Mouse (Mus musculus) forebrain, embryonic 13.5 days (tissue): ENCODE data around the gene Fam98a. TPM values are rescaled to one million over a fixed set of nuclear protein-coding genes. Genes with fewer than 3 reads are reported as not detected.
A peak's percentile ranks its signal among the peaks of the same experiment; 100 is the strongest.

Experiments
- ATAC-seq: fragments of 200-750 bp; cut with Nextera tagmentation; 2 replicates; pipeline ENCODE4 v1.8.0; 2017
- H3K27ac ChIP-seq: fragments of 300-500 bp; sonication (generic); 2 replicates; pipeline ENCODE4 v1.5.1; 2015; ENCODE audit warnings: inconsistent platforms, mild to moderate bottlenecking, moderate library complexity
- H3K27me3 ChIP-seq: fragments of 300-500 bp; sonication (generic); 2 replicates; pipeline ENCODE4 v1.6.1; 2015; ENCODE audit warnings: mild to moderate bottlenecking, inconsistent platforms
- H3K36me3 ChIP-seq: fragments of 300-500 bp; sonication (generic); 2 replicates; pipeline ENCODE4 v1.6.1; 2015; ENCODE audit warnings: mild to moderate bottlenecking, inconsistent platforms; ENCODE audit not compliant: poor library complexity, severe bottlenecking
- H3K4me1 ChIP-seq: fragments of 300-500 bp; sonication (generic); 2 replicates; pipeline ENCODE4 v1.6.1; 2015; ENCODE audit warnings: inconsistent platforms
- H3K4me2 ChIP-seq: fragments of 300-500 bp; sonication (generic); 2 replicates; pipeline ENCODE4 v1.6.1; 2015; ENCODE audit warnings: inconsistent platforms, mild to moderate bottlenecking, moderate library complexity
- H3K4me3 ChIP-seq: fragments of 300-500 bp; sonication (generic); 2 replicates; pipeline ENCODE4 v1.5.1; 2015; ENCODE audit warnings: mild to moderate bottlenecking, inconsistent platforms
- H3K9ac ChIP-seq: fragments of 300-500 bp; sonication (generic); 2 replicates; pipeline ENCODE4 v1.6.1; 2015; ENCODE audit warnings: mild to moderate bottlenecking, inconsistent platforms
- H3K9me3 ChIP-seq: fragments of 300-500 bp; sonication (generic); replicated peaks from 2 replicates; pipeline ENCODE4 v1.6.1; 2016; ENCODE audit warnings: inconsistent platforms
- WGBS: fragments of 180-500 bp; shearing (Covaris S2); methylation state at CpG from one replicate; pipeline ENCODE4 v1.1.7; 2015; 5-methylcytosine and 5-hydroxymethylcytosine counted together
- polyA plus RNA-seq: library from polyadenylated mRNA; unstranded; fragments of >200 nt; fragmentation: Nextera tagmentation; extraction: Ambion mirVana; gene quantifications from 2 replicates; pipeline ENCODE4 v1.2.1, GENCODE M21; 2015

Fam98a gene
- polyA plus RNA-seq, result 30.9 and 31.9 TPM in 2 replicates

GRCm38 (mm10) chr17:75551512-75552400 is at the start of gene Fam98a:
Gene Fam98a, minus strand, starts transcription at chr17:75551946.
- under 1% methylated on average over 56 of the region's 56 CpGs for WGBS
- peaks cover 13% of the 10 kb centered on the region for H3K4me1 ChIP-seq
- peak; percentile 99 for ATAC-seq
- H3K27me3 ChIP-seq, result no peaks in the 10 kb centered on the region
- H3K4me2 ChIP-seq, result peak within 1 kb of the TSS; percentile 85
- H3K27ac ChIP-seq, result peak within 1 kb of the TSS; percentile 12; the same call in 1 of the 2 replicates
- H3K4me3 ChIP-seq, result peak within 1 kb of the TSS; percentile 81
- H3K9ac ChIP-seq, result peak within 1 kb of the TSS; percentile 85
- no peaks in the 10 kb centered on the region for H3K9me3 ChIP-seq
- H3K36me3 ChIP-seq, result peaks cover 10% of the 10 kb centered on the region

- Histone ChIP-seq H3K9me3 (no peaks in the 10 kb centered on the region), H3K4me1 (no peaks in the 10 kb centered on the region), H3K9ac (no peak overlapping the region), H3K27me3 (no peaks in the 10 kb centered on the region), H3K27ac (no peak overlapping the region), H3K4me2 (no peak overlapping the region), H3K4me3 (no peak overlapping the region), H3K36me3 (no peaks in the 10 kb centered on the region)
- ATAC-seq, result no peak
- 84% methylated on average over 3 of the region's 3 CpGs for WGBS
These were observed 46.9 kb upstream of the Fam98a start for GRCm38 (mm10) chr17:75598652-75599051.

- Histone ChIP-seq H3K27ac (no peak overlapping the region), H3K9me3 (no peaks in the 10 kb centered on the region), H3K9ac (no peak overlapping the region), H3K4me3 (no peak overlapping the region), H3K4me2 (no peak overlapping the region), H3K36me3 (no peaks in the 10 kb centered on the region), H3K27me3 (no peaks in the 10 kb centered on the region), H3K4me1 (no peaks in the 10 kb centered on the region)
- ATAC-seq, result no peak
- WGBS, result 93% methylated on average over 1 of the region's 1 CpGs
These were observed 31.0 kb upstream of the Fam98a start for GRCm38 (mm10) chr17:75582738-75583137.

- H3K4me1 ChIP-seq, result no peaks in the 10 kb centered on the region
- no peaks in the 10 kb centered on the region for H3K9me3 ChIP-seq
- no peak overlapping the region for H3K9ac ChIP-seq
- ATAC-seq, result no peak
- H3K4me2 ChIP-seq, result no peak overlapping the region
- no peak overlapping the region for H3K4me3 ChIP-seq
- H3K36me3 ChIP-seq, result no peaks in the 10 kb centered on the region
- H3K27ac ChIP-seq, result no peak overlapping the region
- 90% methylated on average over 7 of the region's 7 CpGs for WGBS
- no peaks in the 10 kb centered on the region for H3K27me3 ChIP-seq
These were observed 23.9 kb upstream of the Fam98a start for GRCm38 (mm10) chr17:75575608-75576007.

- H3K9ac ChIP-seq, result no peak overlapping the region
- ATAC-seq, result no peak
- H3K4me3 ChIP-seq, result no peak overlapping the region
- no peak overlapping the region for H3K27ac ChIP-seq
- no peaks in the 10 kb centered on the region for H3K9me3 ChIP-seq
- no peaks in the 10 kb centered on the region for H3K36me3 ChIP-seq
- H3K4me2 ChIP-seq, result no peak overlapping the region
- 88% methylated on average over 2 of the region's 2 CpGs for WGBS
- no peaks in the 10 kb centered on the region for H3K4me1 ChIP-seq
- H3K27me3 ChIP-seq, result no peaks in the 10 kb centered on the region
These were observed 6.3 kb upstream of the Fam98a start for GRCm38 (mm10) chr17:75558041-75558440.

- ATAC-seq, result no peak
- Histone ChIP-seq H3K4me2 (no peak overlapping the region), H3K27me3 (no peaks in the 10 kb centered on the region), H3K36me3 (no peaks in the 10 kb centered on the region), H3K4me1 (no peaks in the 10 kb centered on the region), H3K9ac (no peak overlapping the region), H3K9me3 (no peaks in the 10 kb centered on the region), H3K27ac (no peak overlapping the region), H3K4me3 (no peak overlapping the region)
- WGBS, result 37% methylated on average over 3 of the region's 3 CpGs
These were observed 5.3 kb upstream of the Fam98a start for GRCm38 (mm10) chr17:75557031-75557430.

GRCm38 (mm10) chr17:75550771-75551413 is 854 bp downstream of the Fam98a start:
- H3K4me2 ChIP-seq, result peak overlapping the region; percentile 85
- H3K4me3 ChIP-seq, result peak overlapping the region; percentile 81
- H3K9me3 ChIP-seq, result no peaks in the 10 kb centered on the region
- peaks cover 18% of the 10 kb centered on the region for H3K36me3 ChIP-seq
- peak overlapping the region; percentile 12; the same call in 1 of the 2 replicates for H3K27ac ChIP-seq
- peak; percentile 1; the same call in 1 of the 2 replicates for ATAC-seq
- H3K9ac ChIP-seq, result peak overlapping the region; percentile 85
- no peaks in the 10 kb centered on the region for H3K27me3 ChIP-seq
- peaks cover 13% of the 10 kb centered on the region for H3K4me1 ChIP-seq
- 44% methylated on average over 11 of the region's 11 CpGs for WGBS

GRCm38 (mm10) chr17:75544262-75544661 is 7.5 kb downstream of the Fam98a start:
- WGBS, result 85% methylated on average over 7 of the region's 7 CpGs
- Histone ChIP-seq H3K9ac (no peak overlapping the region), H3K4me2 (no peak overlapping the region), H3K27ac (no peak overlapping the region), H3K4me1 (no peaks in the 10 kb centered on the region), H3K27me3 (no peaks in the 10 kb centered on the region), H3K4me3 (no peak overlapping the region), H3K36me3 (peaks cover 53% of the 10 kb centered on the region), H3K9me3 (no peaks in the 10 kb centered on the region)
- no peak for ATAC-seq

- Histone ChIP-seq H3K4me1 (no peaks in the 10 kb centered on the region), H3K4me3 (no peak overlapping the region), H3K27me3 (no peaks in the 10 kb centered on the region), H3K27ac (no peak overlapping the region), H3K4me2 (no peak overlapping the region), H3K36me3 (peaks cover 59% of the 10 kb centered on the region), H3K9me3 (no peaks in the 10 kb centered on the region), H3K9ac (no peak overlapping the region)
- no peak for ATAC-seq
- WGBS, result 94% methylated on average over 7 of the region's 7 CpGs
These were observed 8.3 kb downstream of the Fam98a start for GRCm38 (mm10) chr17:75543434-75543833.

GRCm38 (mm10) chr17:75539841-75540240 is 11.9 kb downstream of the Fam98a start:
- Histone ChIP-seq H3K9me3 (no peaks in the 10 kb centered on the region), H3K27me3 (no peaks in the 10 kb centered on the region), H3K36me3 (peaks cover 50% of the 10 kb centered on the region), H3K4me3 (no peak overlapping the region), H3K9ac (no peak overlapping the region), H3K4me1 (no peaks in the 10 kb centered on the region), H3K4me2 (no peak overlapping the region), H3K27ac (no peak overlapping the region)
- ATAC-seq, result no peak
- WGBS, result 86% methylated on average over 5 of the region's 5 CpGs

GRCm38 (mm10) chr17:75539130-75539529 is 12.6 kb downstream of the Fam98a start:
- ATAC-seq, result no peak
- Histone ChIP-seq H3K4me1 (no peaks in the 10 kb centered on the region), H3K4me3 (no peak overlapping the region), H3K9ac (no peak overlapping the region), H3K27ac (no peak overlapping the region), H3K27me3 (no peaks in the 10 kb centered on the region), H3K4me2 (no peak overlapping the region), H3K9me3 (no peaks in the 10 kb centered on the region), H3K36me3 (peaks cover 43% of the 10 kb centered on the region)
- WGBS, result 96% methylated on average over 6 of the region's 6 CpGs

GRCm38 (mm10) chr17:75538431-75538830 is 13.3 kb downstream of the Fam98a start:
- Histone ChIP-seq H3K4me2 (no peak overlapping the region), H3K9ac (no peak overlapping the region), H3K4me1 (no peaks in the 10 kb centered on the region), H3K27ac (no peak overlapping the region), H3K4me3 (no peak overlapping the region), H3K36me3 (peaks cover 40% of the 10 kb centered on the region), H3K27me3 (no peaks in the 10 kb centered on the region), H3K9me3 (no peaks in the 10 kb centered on the region)
- ATAC-seq, result no peak
- WGBS, result 96% methylated on average over 12 of the region's 12 CpGs
